In genomic region chr12:85269821-85270220, GRCm38 (mm10) we compare ENCODE assay signal across 8 mouse cellular contexts. TPM values are rescaled to one million over a fixed set of nuclear protein-coding genes. Genes with fewer than 3 reads are reported as not detected.
A peak's percentile ranks its signal among the peaks of the same experiment; 100 is the strongest.
DNase-seq lines count a peak whose midpoint lies in the region; ATAC-seq and TF ChIP-seq lines count a peak whose summit lies in the region.

No protein-coding gene starts in this region.

- peaks cover 3% of the 10 kb centered on the region; the same call in 1 of the 2 replicates for H3K36me3 ChIP-seq in liver, adult 2 months (ENCODE audit: control insufficient read depth, insufficient read depth, low read length)
- 0 out of 2 replicates have a peak, but pooled peaks cover 3% of the 10 kb centered on the region for H3K36me3 ChIP-seq in embryonic facial prominence, embryonic 15.5 days
- peaks cover 24% of the 10 kb centered on the region for H3K36me3 ChIP-seq in limb, embryonic 10.5 days
- no peaks in the 10 kb centered on the region; the same call in 1 of the 2 replicates for H3K36me3 ChIP-seq in neural tube, embryonic 14.5 days (ENCODE audit: control insufficient read depth, insufficient read depth, low read length)

- 54% methylated on average over 3 of the region's 3 CpGs for whole genome bisulfite sequencing in liver, adult 2 months
- WGBS in embryonic facial prominence, embryonic 15.5 days = 21% methylated on average over 3 of the region's 3 CpGs
- 62% methylated on average over 3 of the region's 3 CpGs for WGBS in limb, embryonic 10.5 days
- 51% methylated on average over 3 of the region's 3 CpGs for WGBS in neural tube, embryonic 14.5 days

- no peak for DNase-seq in liver, adult 2 months (ENCODE audit: extremely low read depth, low read depth, low spot score)
- no peak for DNase-seq in liver
- DNase-seq in limb, embryonic 10.5 days (ENCODE audit: low spot score) = no peak
- DNase-seq in adrenal gland, postnatal 14 days = no peak
- no peak for DNase-seq in right cerebral cortex, adult 18-20 months
- no peak for DNase-seq in thymus, postnatal 0 days (ENCODE audit: low spot score)

- peak overlapping the region; percentile 54 for H3K4me2 ChIP-seq in embryonic facial prominence, embryonic 15.5 days (replicated peaks)
- peak overlapping the region; percentile 61 for H3K4me2 ChIP-seq in neural tube, embryonic 14.5 days (ENCODE audit: low read depth, low read length)

- peak overlapping the region; percentile 79; the same call in 1 of the 2 replicates for H3K9ac ChIP-seq in liver, adult 2 months (ENCODE audit: low read depth, low read length)
- H3K9ac ChIP-seq in embryonic facial prominence, embryonic 15.5 days = no peak overlapping the region
- peak overlapping the region; percentile 56 for H3K9ac ChIP-seq in neural tube, embryonic 14.5 days (replicated peaks; ENCODE audit: low read depth, low read length)

- H3K9me3 ChIP-seq in embryonic facial prominence, embryonic 15.5 days (replicated peaks) = no peaks in the 10 kb centered on the region
- no peaks in the 10 kb centered on the region for H3K9me3 ChIP-seq in limb, embryonic 10.5 days (replicated peaks)
- H3K9me3 ChIP-seq in neural tube, embryonic 14.5 days (ENCODE audit: control insufficient read depth, low read length) = no peaks in the 10 kb centered on the region

- TF ChIP-seq CTCF in liver, adult 2 months (IDR thresholded peaks at IDR 0.05; ENCODE audit: low read depth, low read length) = no peak

- no peak overlapping the region for H3K27ac ChIP-seq in liver, adult 2 months (replicated peaks; ENCODE audit: insufficient read depth, low read depth, low read length)
- peak overlapping the region; percentile 87; the same call in 1 of the 2 replicates for H3K27ac ChIP-seq in embryonic facial prominence, embryonic 15.5 days (replicated peaks)
- H3K27ac ChIP-seq in limb, embryonic 10.5 days = peak overlapping the region; percentile 93
- peak overlapping the region; percentile 83 for H3K27ac ChIP-seq in neural tube, embryonic 14.5 days (ENCODE audit: low read depth, low read length)

- H3K4me1 ChIP-seq in liver, adult 2 months (ENCODE audit: control insufficient read depth, insufficient read depth, low read length) = no peaks in the 10 kb centered on the region
- H3K4me1 ChIP-seq in embryonic facial prominence, embryonic 15.5 days = peaks cover 38% of the 10 kb centered on the region
- peaks cover 30% of the 10 kb centered on the region for H3K4me1 ChIP-seq in limb, embryonic 10.5 days
- H3K4me1 ChIP-seq in neural tube, embryonic 14.5 days (ENCODE audit: control insufficient read depth, insufficient read depth, low read length) = 0 out of 2 replicates have a peak, but pooled peaks cover 4% of the 10 kb centered on the region

- peak overlapping the region; percentile 82; the same call in 1 of the 2 replicates for H3K4me3 ChIP-seq in liver, adult 2 months (ENCODE audit: insufficient read depth, low read depth, low read length)
- H3K4me3 ChIP-seq in embryonic facial prominence, embryonic 15.5 days (replicated peaks) = peak overlapping the region; percentile 62
- H3K4me3 ChIP-seq in limb, embryonic 10.5 days = peak overlapping the region; percentile 62
- H3K4me3 ChIP-seq in neural tube, embryonic 14.5 days (ENCODE audit: low read depth, low read length) = peak overlapping the region; percentile 57

- H3K79me2 ChIP-seq in liver, adult 2 months (ENCODE audit: control insufficient read depth, insufficient read depth, low read length) = no peaks in the 10 kb centered on the region

- ATAC-seq in embryonic facial prominence, embryonic 15.5 days (ENCODE audit: insufficient number of reproducible peaks, low FRiP score, low TSS enrichment, low read depth) = no peak
- peak; percentile 25; the same call in 1 of the 2 replicates for ATAC-seq in neural tube, embryonic 14.5 days (ENCODE audit: low read depth)

- no peaks in the 10 kb centered on the region for H3K27me3 ChIP-seq in liver, adult 2 months (ENCODE audit: control insufficient read depth, insufficient read depth, low read length)
- H3K27me3 ChIP-seq in embryonic facial prominence, embryonic 15.5 days = no peaks in the 10 kb centered on the region
- no peaks in the 10 kb centered on the region for H3K27me3 ChIP-seq in limb, embryonic 10.5 days (ENCODE audit: low read depth, poor library complexity, severe bottlenecking)
- H3K27me3 ChIP-seq in neural tube, embryonic 14.5 days (ENCODE audit: control insufficient read depth, insufficient read depth, low read length) = no peaks in the 10 kb centered on the region

- no peak for TF ChIP-seq POLR2A in liver, adult 2 months (IDR thresholded peaks at IDR 0.05; ENCODE audit: extremely low read depth, insufficient read depth, low read length)

RNA-seq across cellular contexts. Expression of gene Mlh3, which starts 0.6 kb away (rescaled TPM):
- 6.5 TPM in 2 replicates for total RNA-seq in liver, adult 2 months (2014; rRNA removed)
- 2.8 and 3.3 TPM in 2 replicates for polyA plus RNA-seq in liver, adult 2 months (2012; rRNA removed)
- polyA plus RNA-seq in embryonic facial prominence, embryonic 15.5 days (2015; fragmentation: Nextera tagmentation; extraction: Ambion mirVana) = 7.5 and 8.4 TPM in 2 replicates
- 7.0 and 8.2 TPM in 2 replicates for polyA plus RNA-seq in limb, embryonic 10.5 days (2016; fragmentation: Nextera tagmentation; extraction: Ambion mirVana)
- polyA plus RNA-seq in neural tube, embryonic 14.5 days (2014; fragmentation: Nextera tagmentation; extraction: Ambion mirVana) = 11.7 and 11.8 TPM in 2 replicates
- 9.3 and 11.3 TPM in 2 replicates for total RNA-seq in adrenal gland, postnatal 14 days (2021)
- 6.8 and 7.1 TPM in 2 replicates for polyA plus RNA-seq in thymus, postnatal 0 days (2015; fragmentation: Nextera tagmentation; extraction: Ambion mirVana)

RNA-seq across cellular contexts. Expression of gene Acyp1, which starts 18.4 kb away (rescaled TPM):
- total RNA-seq in liver, adult 2 months (2014; rRNA removed) = 11.5 and 20.0 TPM in 2 replicates
- polyA plus RNA-seq in liver, adult 2 months (2012; rRNA removed) = 8.9 and 9.4 TPM in 2 replicates
- polyA plus RNA-seq in embryonic facial prominence, embryonic 15.5 days (2015; fragmentation: Nextera tagmentation; extraction: Ambion mirVana) = 50.8 and 60.2 TPM in 2 replicates
- polyA plus RNA-seq in limb, embryonic 10.5 days (2016; fragmentation: Nextera tagmentation; extraction: Ambion mirVana) = 47.2 and 54.2 TPM in 2 replicates
- 55.7 and 61.2 TPM in 2 replicates for polyA plus RNA-seq in neural tube, embryonic 14.5 days (2014; fragmentation: Nextera tagmentation; extraction: Ambion mirVana)
- total RNA-seq in adrenal gland, postnatal 14 days (2021) = 31.5 and 38.3 TPM in 2 replicates
- 122 and 136 TPM in 2 replicates for polyA plus RNA-seq in thymus, postnatal 0 days (2015; fragmentation: Nextera tagmentation; extraction: Ambion mirVana)

RNA-seq across cellular contexts. Expression of gene Zc2hc1c, which starts 18.6 kb away (rescaled TPM):
- 0.87 and 0.92 TPM in 2 replicates for total RNA-seq in liver, adult 2 months (2014; rRNA removed)
- polyA plus RNA-seq in liver, adult 2 months (2012; rRNA removed) = 0.48 and 0.57 TPM in 2 replicates
- 1.7 and 2.4 TPM in 2 replicates for polyA plus RNA-seq in embryonic facial prominence, embryonic 15.5 days (2015; fragmentation: Nextera tagmentation; extraction: Ambion mirVana)
- polyA plus RNA-seq in limb, embryonic 10.5 days (2016; fragmentation: Nextera tagmentation; extraction: Ambion mirVana) = 0.68 and 0.91 TPM in 2 replicates
- 1.6 and 1.7 TPM in 2 replicates for polyA plus RNA-seq in neural tube, embryonic 14.5 days (2014; fragmentation: Nextera tagmentation; extraction: Ambion mirVana)
- 0.98 and 1.1 TPM in 2 replicates for total RNA-seq in adrenal gland, postnatal 14 days (2021)
- polyA plus RNA-seq in thymus, postnatal 0 days (2015; fragmentation: Nextera tagmentation; extraction: Ambion mirVana) = 0.23 and 0.29 TPM in 2 replicates

RNA-seq across cellular contexts. Expression of gene Eif2b2, which starts 50.5 kb away (rescaled TPM):
- 17.9 and 23.1 TPM in 2 replicates for total RNA-seq in liver, adult 2 months (2014; rRNA removed)
- 37.0 and 54.8 TPM in 2 replicates for polyA plus RNA-seq in liver, adult 2 months (2012; rRNA removed)
- 91.1 and 94.6 TPM in 2 replicates for polyA plus RNA-seq in embryonic facial prominence, embryonic 15.5 days (2015; fragmentation: Nextera tagmentation; extraction: Ambion mirVana)
- 126 and 133 TPM in 2 replicates for polyA plus RNA-seq in limb, embryonic 10.5 days (2016; fragmentation: Nextera tagmentation; extraction: Ambion mirVana)
- 76.8 and 76.9 TPM in 2 replicates for polyA plus RNA-seq in neural tube, embryonic 14.5 days (2014; fragmentation: Nextera tagmentation; extraction: Ambion mirVana)
- 69.7 and 79.3 TPM in 2 replicates for total RNA-seq in adrenal gland, postnatal 14 days (2021)
- 106 and 110 TPM in 2 replicates for polyA plus RNA-seq in thymus, postnatal 0 days (2015; fragmentation: Nextera tagmentation; extraction: Ambion mirVana)
